Mouse (Mus musculus): ENCODE measurements around the gene Mip. TPM values are rescaled to one million over a fixed set of nuclear protein-coding genes. Genes with fewer than 3 reads are reported as not detected.

Gene Mip
- total RNA-seq, 2 experiments from 2014 or later, result not detected

Other genes with a start within 250 kb of the Mip start
- gene Hsd17b6, start 218.2 kb upstream of the Mip start, total RNA-seq (2021), result 1 to 10 TPM in 1 of 2 experiments, under 1 TPM in 1; 0.22 to 8.9 TPM
- 10 to 100 TPM; 22.3 to 26.6 TPM for gene Prim1, start 210.7 kb upstream of the Mip start, total RNA-seq (2021)
- 100 to 1,000 TPM; 823 to 829 TPM for gene Naca, start 190.3 kb upstream of the Mip start, total RNA-seq (2021)
- 100 to 1,000 TPM; 152 to 160 TPM for gene Ptges3, start 166.9 kb upstream of the Mip start, total RNA-seq (2021)
- 1,000 to 10,000 TPM; 2,157 to 2,362 TPM for gene Atp5b, start 142.6 kb upstream of the Mip start, total RNA-seq (2021)
- gene Baz2a, start 134.3 kb upstream of the Mip start, total RNA-seq (2021), result 10 to 100 TPM; 70.6 to 72.2 TPM
- 100 to 1,000 TPM in 1 of 2 experiments, 10 to 100 TPM in 1; 90.2 to 104 TPM for gene Rbms2, start 45.5 kb upstream of the Mip start, total RNA-seq (2021)
- gene Gls2, start 31.4 kb upstream of the Mip start, total RNA-seq (2021), result 1 to 10 TPM; 4.8 to 8.2 TPM
- gene Spryd4, start 14.0 kb upstream of the Mip start, total RNA-seq (2021), result 10 to 100 TPM; 23.2 to 25.9 TPM
- gene Timeless, start 6.2 kb downstream of the Mip start, total RNA-seq (2021), result 10 to 100 TPM; 28.4 to 34.0 TPM
- 1 to 10 TPM in 1 of 2 experiments, not detected in 1; 4.7 TPM for gene Apon, start 28.3 kb downstream of the Mip start, total RNA-seq (2021)
- 10 to 100 TPM; 13.3 to 76.4 TPM for gene Apof, start 42.8 kb downstream of the Mip start, total RNA-seq (2021)
- gene Stat2, start 44.7 kb downstream of the Mip start, total RNA-seq (2021), result 10 to 100 TPM; 41.5 to 45.9 TPM
- not detected for gene Il23a, start 72.9 kb downstream of the Mip start, total RNA-seq (2021)
- gene Pan2, start 77.5 kb downstream of the Mip start, total RNA-seq (2021), result 10 to 100 TPM; 43.6 to 45.3 TPM
- 100 to 1,000 TPM; 178 to 188 TPM for gene Cnpy2, start 96.6 kb downstream of the Mip start, total RNA-seq (2021)
- 100 to 1,000 TPM; 300 to 355 TPM for gene Cs, start 111.9 kb downstream of the Mip start, total RNA-seq (2021)
- gene Coq10a, start 143.2 kb downstream of the Mip start, total RNA-seq (2021), result 10 to 100 TPM; 48.3 to 62.1 TPM
- 10 to 100 TPM; 71.5 to 75.1 TPM for gene Ankrd52, start 151.3 kb downstream of the Mip start, total RNA-seq (2021)
- gene Slc39a5, start 175.4 kb downstream of the Mip start, total RNA-seq (2021), result 10 to 100 TPM in 1 of 2 experiments, 1 to 10 TPM in 1; 5.7 to 13.2 TPM
- 10 to 100 TPM; 69.5 to 72.7 TPM for gene Nabp2, start 185.7 kb downstream of the Mip start, total RNA-seq (2021)
- 10 to 100 TPM; 49.9 to 50.9 TPM for gene Rnf41, start 185.8 kb downstream of the Mip start, total RNA-seq (2021)
- 100 to 1,000 TPM; 138 to 157 TPM for gene Smarcc2, start 233.4 kb downstream of the Mip start, total RNA-seq (2021)

Measured in adrenal gland, postnatal 4 days (tissue).